Mouse (Mus musculus) urinary bladder, postnatal 25 days (tissue): ENCODE results near the gene Tnfsf4.

Source experiments
- DNase-seq: peaks from one replicate; pipeline ENCODE4 v3.0.0; 2022; ENCODE audit warnings: low spot score

Tnfsf4 gene

GRCm38 (mm10) chr1:161394931-161395459 lies at the start of gene Tnfsf4:
TSS of gene Tnfsf4 (plus strand) at chr1:161395409.
- DNase-seq = no peak

GRCm38 (mm10) chr1:161350981-161351380 lies 44.2 kb upstream of the Tnfsf4 start:
- no peak for DNase-seq

- DNase-seq = no peak
Observed at GRCm38 (mm10) chr1:161365006-161365405, 30.2 kb upstream of the Tnfsf4 start.

- DNase-seq = no peak
Observed at GRCm38 (mm10) chr1:161371919-161372318, 23.3 kb upstream of the Tnfsf4 start.

GRCm38 (mm10) chr1:161375866-161376265 lies 19.3 kb upstream of the Tnfsf4 start:
- no peak for DNase-seq

GRCm38 (mm10) chr1:161378571-161378970 lies 16.6 kb upstream of the Tnfsf4 start:
- no peak for DNase-seq

GRCm38 (mm10) chr1:161379685-161380424 lies 15.4 kb upstream of the Tnfsf4 start:
- no peak for DNase-seq

- no peak for DNase-seq
Observed at GRCm38 (mm10) chr1:161380425-161380780, 14.8 kb upstream of the Tnfsf4 start.

GRCm38 (mm10) chr1:161390066-161390465 lies 5.1 kb upstream of the Tnfsf4 start:
- no peak for DNase-seq

GRCm38 (mm10) chr1:161392906-161393305 lies 2.3 kb upstream of the Tnfsf4 start:
- no peak for DNase-seq

- no peak for DNase-seq
Observed at GRCm38 (mm10) chr1:161395610-161396009, 401 bp downstream of the Tnfsf4 start.

- DNase-seq = no peak
Observed at GRCm38 (mm10) chr1:161396351-161396750, 1.1 kb downstream of the Tnfsf4 start.

GRCm38 (mm10) chr1:161400126-161400525 lies 4.9 kb downstream of the Tnfsf4 start:
- peak; percentile 74 for DNase-seq

GRCm38 (mm10) chr1:161403061-161403460 lies 7.9 kb downstream of the Tnfsf4 start:
- DNase-seq = no peak

GRCm38 (mm10) chr1:161406480-161406879 lies 11.3 kb downstream of the Tnfsf4 start:
- no peak for DNase-seq

- DNase-seq = no peak
Observed at GRCm38 (mm10) chr1:161419926-161420325, 24.7 kb downstream of the Tnfsf4 start.

GRCm38 (mm10) chr1:161420646-161421045 lies 25.4 kb downstream of the Tnfsf4 start:
- no peak for DNase-seq

- no peak for DNase-seq
Observed at GRCm38 (mm10) chr1:161426277-161427056, 31.3 kb downstream of the Tnfsf4 start.

GRCm38 (mm10) chr1:161427057-161427311 lies 31.8 kb downstream of the Tnfsf4 start:
- no peak for DNase-seq

GRCm38 (mm10) chr1:161435781-161436180 lies 40.6 kb downstream of the Tnfsf4 start:
- DNase-seq = no peak

- DNase-seq = no peak
Observed at GRCm38 (mm10) chr1:161436503-161436902, 41.3 kb downstream of the Tnfsf4 start.

- peak; percentile 44 for DNase-seq
Observed at GRCm38 (mm10) chr1:161444858-161445257, 49.6 kb downstream of the Tnfsf4 start.

GRCm38 (mm10) chr1:161451683-161452245 lies 56.6 kb downstream of the Tnfsf4 start:
- no peak for DNase-seq
